Mouse (Mus musculus) T-helper 1 cell (primary cell): Measurements from ENCODE around the gene Necap2.

Source experiments
- in situ Hi-C: fragments of 300-600 bp; cut with MboI, MseI; formaldehyde crosslinking; loops from one replicate; pipeline ENCODE4 v1.15.1; 2025; ENCODE audit warnings: high pct_unique_total_duplicates

The Necap2 gene

GRCm38 (mm10) chr4:141077681-141078509, at the start of gene Necap2:
Gene Necap2 (minus strand): TSS chr4:141078357.
- in situ Hi-C loops, result no loop called here

- in situ Hi-C loops, result no loop called here
Observed at GRCm38 (mm10) chr4:141123065-141123464, 44.9 kb upstream of the Necap2 start.

DNA sequence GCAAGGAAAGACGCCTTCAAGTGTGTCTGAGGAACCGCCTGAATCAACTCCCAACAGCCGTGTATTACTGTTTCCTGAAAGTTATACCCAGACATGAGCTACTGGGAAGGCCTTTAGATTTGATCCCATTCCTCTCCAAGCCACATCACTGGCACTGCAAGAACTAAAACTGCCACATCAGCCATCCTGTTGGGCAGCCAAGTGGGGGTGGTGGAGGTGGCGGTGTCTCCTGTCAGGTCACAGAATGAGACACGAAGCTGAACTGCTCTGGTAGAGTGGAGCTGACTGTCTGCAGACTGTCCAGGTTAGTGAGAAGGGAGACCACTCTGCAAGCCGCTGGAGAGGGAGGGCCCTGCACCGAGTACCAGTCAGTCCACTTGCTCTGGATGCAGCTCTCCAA, 44.5 kb upstream of the Necap2 start:
- in situ Hi-C loops, result no loop called here

GRCm38 (mm10) chr4:141120700-141121099, 42.5 kb upstream of the Necap2 start:
- in situ Hi-C loops, result no loop called here

DNA sequence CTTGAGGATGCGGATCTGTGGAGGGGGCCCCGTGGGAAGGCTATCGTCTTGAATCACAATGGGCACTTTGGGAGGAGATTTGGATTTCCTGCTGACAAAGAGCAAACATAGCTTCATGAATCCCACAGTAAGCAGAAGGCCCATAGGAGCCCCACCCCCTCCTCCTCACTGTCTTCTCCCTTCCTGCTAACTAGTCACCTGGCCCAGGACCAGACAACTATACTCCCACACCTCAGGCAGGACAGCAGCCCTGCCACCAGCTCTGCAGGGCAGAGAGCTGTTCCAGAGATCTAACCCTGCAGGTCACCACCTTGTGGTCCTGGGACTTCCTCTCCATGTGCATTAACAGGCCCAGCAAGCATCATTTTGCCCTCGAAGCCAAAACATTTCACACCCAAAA, 40.5 kb upstream of the Necap2 start:
- in situ Hi-C loops, result no loop called here

- in situ Hi-C loops, result no loop called here
Observed at GRCm38 (mm10) chr4:141115398-141115797, 37.2 kb upstream of the Necap2 start.

GRCm38 (mm10) chr4:141114521-141114981, 36.4 kb upstream of the Necap2 start:
- in situ Hi-C loops, result no loop called here

DNA sequence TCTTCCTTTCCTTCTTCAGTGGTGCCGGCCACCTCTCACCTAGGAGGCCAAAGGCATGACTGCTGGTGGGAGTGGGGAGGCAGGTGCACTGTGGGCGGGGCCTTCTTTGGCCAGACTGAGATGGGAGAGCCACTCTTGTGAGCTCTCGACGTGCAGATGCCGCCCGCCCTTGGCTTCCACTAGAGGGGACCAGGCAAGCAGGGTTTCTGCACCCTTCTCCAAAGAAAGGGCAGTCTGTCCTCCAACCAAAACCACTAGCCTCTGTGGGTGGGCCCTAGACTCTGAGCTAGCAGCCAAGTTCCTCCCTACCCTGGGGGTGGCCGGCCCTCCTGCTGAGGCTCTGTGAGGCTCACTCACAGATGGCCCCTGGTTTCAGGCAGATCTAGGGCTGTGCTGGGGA, 35.7 kb upstream of the Necap2 start:
- in situ Hi-C loops, result no loop called here

DNA sequence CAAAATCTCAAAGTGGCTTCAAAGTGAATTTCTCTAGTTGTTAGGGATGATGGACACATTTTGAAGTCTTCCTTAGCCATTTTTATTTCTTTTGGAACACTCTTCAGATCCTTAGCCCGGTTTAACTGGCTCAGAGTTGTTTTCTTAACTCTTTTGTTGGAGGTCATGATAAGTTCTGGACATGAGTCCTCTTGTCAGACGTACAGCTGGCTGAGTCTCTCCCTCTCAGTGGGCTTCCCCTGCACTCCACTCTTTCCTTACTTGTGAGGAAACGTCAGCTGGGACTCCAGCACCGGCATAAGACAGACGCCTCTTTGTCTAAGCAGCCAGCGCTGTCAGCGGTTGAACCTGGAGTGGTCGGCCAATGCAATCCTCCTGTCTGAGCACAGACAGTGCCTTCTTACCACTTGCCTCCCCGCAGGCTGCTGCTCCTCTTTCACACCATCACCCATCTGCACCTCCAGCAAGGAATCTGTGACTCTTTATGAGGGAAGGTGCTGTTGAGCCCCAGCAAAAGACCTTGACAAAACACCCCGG, 30.1 kb upstream of the Necap2 start:
- in situ Hi-C loops, result no loop called here

DNA sequence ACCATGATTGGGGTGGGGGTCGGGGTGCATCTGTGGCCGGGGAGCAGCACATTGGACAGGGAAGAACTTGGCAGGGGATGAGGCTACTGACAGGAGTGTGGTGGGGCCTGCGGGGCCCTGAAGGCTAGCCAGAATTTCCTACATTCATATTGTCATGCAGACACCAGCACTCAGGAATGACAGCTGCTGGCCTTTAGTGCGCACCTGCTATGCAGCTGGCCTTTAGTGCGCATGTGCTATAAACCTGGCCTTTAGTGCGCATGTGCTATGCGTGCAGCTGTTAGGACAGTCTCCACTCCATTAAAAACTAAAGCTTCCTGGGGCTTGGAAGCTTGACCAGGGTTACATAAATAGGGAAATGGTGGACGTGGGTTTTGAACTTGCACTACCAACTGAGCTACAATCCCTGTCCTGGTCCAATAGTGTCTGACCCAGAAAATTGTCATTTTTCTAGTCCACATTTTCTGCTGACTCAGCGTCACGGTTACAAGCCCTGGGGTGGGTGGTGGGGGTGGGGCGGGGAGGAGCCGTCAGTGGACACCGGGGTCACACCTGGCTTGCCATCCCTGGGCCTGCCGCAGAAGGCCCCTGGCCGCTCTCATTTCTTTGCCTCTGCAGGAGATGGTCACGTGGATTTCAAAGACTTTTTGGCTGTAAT, 28.5 kb upstream of the Necap2 start:
- in situ Hi-C loops, result no loop called here

DNA sequence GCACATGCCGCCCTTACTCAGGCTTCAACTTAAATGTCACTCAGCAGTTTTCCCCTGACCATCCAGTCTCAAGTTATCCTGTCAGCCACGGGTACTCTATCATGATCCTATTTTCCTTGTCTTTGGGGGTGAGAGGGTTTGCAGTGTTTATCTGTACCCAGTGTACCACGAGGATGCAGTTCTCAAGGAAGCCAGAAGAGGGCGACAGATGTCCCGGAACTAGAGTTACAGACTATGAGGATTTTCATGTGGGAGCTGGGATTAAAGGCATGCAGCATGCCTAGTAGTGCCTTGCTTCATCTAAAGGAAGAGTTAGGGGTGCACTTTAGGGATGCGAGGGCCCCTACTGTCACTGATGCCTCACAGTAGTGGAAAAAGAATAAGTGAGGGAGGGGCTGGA, 23.7 kb upstream of the Necap2 start:
- in situ Hi-C loops, result no loop called here

- in situ Hi-C loops, result no loop called here
Observed at GRCm38 (mm10) chr4:141101291-141101690, 23.1 kb upstream of the Necap2 start.

GRCm38 (mm10) chr4:141099956-141100355, 21.8 kb upstream of the Necap2 start:
- in situ Hi-C loops, result no loop called here

GRCm38 (mm10) chr4:141098935-141099334, 20.8 kb upstream of the Necap2 start:
- in situ Hi-C loops, result no loop called here

DNA sequence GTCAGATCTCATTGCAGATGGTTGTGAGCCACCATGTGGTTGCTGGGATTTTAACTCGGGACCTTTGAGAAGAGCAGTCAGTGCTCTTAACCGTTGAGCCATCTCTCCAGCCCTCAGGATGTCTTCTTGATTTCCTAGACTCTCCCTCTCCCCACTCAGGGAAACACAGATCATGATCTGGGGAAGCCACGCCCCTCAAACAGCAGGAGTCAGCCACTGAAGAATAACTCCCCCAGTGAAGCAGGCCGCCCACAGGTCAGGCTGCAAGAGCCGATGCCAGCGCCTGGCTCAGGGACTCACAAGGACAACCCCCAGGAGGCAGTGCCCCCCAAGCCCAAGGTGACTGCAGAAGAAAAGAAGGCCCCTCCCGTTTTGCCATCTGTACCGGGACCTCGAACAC, 18.6 kb upstream of the Necap2 start:
- in situ Hi-C loops, result no loop called here

GRCm38 (mm10) chr4:141095016-141095415, 16.9 kb upstream of the Necap2 start:
- in situ Hi-C loops, result no loop called here

DNA sequence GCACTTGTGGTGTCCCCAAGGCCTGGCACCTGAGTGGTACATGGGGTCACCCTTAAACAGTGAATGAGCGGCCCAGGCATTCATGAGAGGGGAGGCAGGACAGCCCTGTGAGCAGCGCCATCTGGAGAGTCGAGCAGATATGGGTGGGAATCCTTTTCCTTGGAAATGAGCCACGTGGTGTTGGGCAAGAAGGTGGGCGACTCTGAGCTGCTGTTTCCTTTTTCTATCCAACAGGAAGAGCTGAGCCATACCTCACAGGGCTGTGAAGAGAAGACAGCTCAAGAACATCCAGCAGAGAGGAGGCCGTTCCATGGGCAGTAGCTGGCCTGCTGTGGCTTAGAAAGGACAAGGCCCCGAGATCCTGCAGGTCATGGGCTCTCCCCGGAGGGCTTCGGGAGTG, 10.6 kb upstream of the Necap2 start:
- in situ Hi-C loops, result no loop called here

- in situ Hi-C loops, result no loop called here
Observed at GRCm38 (mm10) chr4:141088033-141088432, 9.9 kb upstream of the Necap2 start, which contains the start of gene Spata21. Gene Spata21 (plus strand): TSS chr4:141088333.

DNA sequence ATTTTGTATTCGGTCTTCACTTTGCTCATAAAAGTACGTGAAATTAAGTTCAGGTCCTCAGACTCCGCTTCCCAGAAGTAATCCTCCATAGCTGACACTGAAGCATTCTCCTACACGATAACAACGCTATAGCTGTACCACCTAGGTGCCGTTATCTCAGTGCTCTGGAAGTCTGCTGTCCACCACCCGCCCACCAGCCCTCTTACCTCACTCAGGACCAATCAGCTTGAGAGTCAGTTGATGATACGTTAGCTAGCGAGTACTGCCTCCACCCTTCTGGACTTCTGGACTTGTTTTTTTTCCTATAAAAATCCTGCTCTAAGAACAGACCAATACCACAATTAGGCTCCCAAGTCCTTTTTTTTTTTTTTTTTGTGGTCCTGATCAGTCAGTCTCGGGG, 8.7 kb upstream of the Necap2 start:
- in situ Hi-C loops, result no loop called here

GRCm38 (mm10) chr4:141078510-141079137, 467 bp upstream of the Necap2 start:
- in situ Hi-C loops, result no loop called here

GRCm38 (mm10) chr4:141076761-141077506, 1.2 kb downstream of the Necap2 start:
- in situ Hi-C loops, result no loop called here

DNA sequence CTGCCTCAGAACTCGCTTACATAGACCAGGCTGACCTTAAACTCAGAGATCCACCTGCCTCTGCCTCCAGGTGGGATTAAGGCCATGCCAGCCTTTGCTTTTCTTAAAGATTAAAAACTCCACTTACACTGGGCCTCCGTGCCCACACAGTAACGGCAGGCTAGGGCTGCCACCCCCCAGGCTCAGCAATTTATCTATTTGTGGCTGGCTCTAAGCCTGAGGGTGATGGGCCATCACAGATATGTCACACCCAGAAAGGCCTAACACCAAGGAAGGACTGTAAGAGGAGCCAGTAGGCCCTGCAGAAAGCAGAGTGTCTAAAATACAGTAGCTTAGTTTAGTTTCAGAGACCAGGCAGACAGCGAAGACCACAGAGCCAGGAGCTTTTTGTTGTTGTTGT, 4.0 kb downstream of the Necap2 start:
- in situ Hi-C loops, result no loop called here
